ENCODE assay signal across 16 mouse cellular contexts in genomic region chr11:3725331-3726054, GRCm38 (mm10).
DNase-seq lines count a peak whose midpoint lies in the region; ATAC-seq and TF ChIP-seq lines count a peak whose summit lies in the region.
"Had no signal": no experiment of that assay in that cellular context is flagged by ENCODE, and none has a peak within 500 bp of the region (broad histone marks: within the 10 kb centered on the region; RNA-seq: fewer than 3 reads in every experiment).

No protein-coding gene starts in this region.

- intact Hi-C loops in gastrocnemius, adult 2 months (cut with DNase I), result no loop called here

- no peaks in the 10 kb centered on the region for H3K36me3 ChIP-seq in hindbrain, embryonic 12.5 days
- no peaks in the 10 kb centered on the region for H3K36me3 ChIP-seq in hindbrain, embryonic 11.5 days (ENCODE audit: control insufficient read depth, insufficient read depth, low read length)
- H3K36me3 ChIP-seq in forebrain, postnatal 0 days (ENCODE audit: insufficient read depth), result no peaks in the 10 kb centered on the region
- no peaks in the 10 kb centered on the region for H3K36me3 ChIP-seq in midbrain, embryonic 15.5 days (replicated peaks)
- H3K36me3 ChIP-seq: embryonic facial prominence, embryonic 15.5 days had no signal

- TF ChIP-seq CTCF in brain, embryonic 14.5 days (IDR thresholded peaks at IDR 0.05; ENCODE audit: borderline replicate concordance, extremely low read depth, insufficient read depth, insufficient read length), result no peak
- no peak for TF ChIP-seq CTCF in forebrain, postnatal 0 days (IDR thresholded peaks at IDR 0.05; ENCODE audit: low read depth)
- TF ChIP-seq CTCF in gastrocnemius, adult 2 months (IDR thresholded peaks at IDR 0.05), result no peak

- no peak for ATAC-seq in hindbrain, embryonic 12.5 days (ENCODE audit: low FRiP score)
- no peak for ATAC-seq in hindbrain, embryonic 11.5 days (ENCODE audit: low FRiP score)
- ATAC-seq in forebrain, postnatal 0 days, result peak; percentile 79
- ATAC-seq in midbrain, embryonic 15.5 days (replicated peaks), result peak; percentile 70

- H3K4me1 ChIP-seq in hindbrain, embryonic 12.5 days, result no peaks in the 10 kb centered on the region
- no peaks in the 10 kb centered on the region for H3K4me1 ChIP-seq in hindbrain, embryonic 11.5 days (replicated peaks; ENCODE audit: control insufficient read depth, insufficient read depth, low read length)
- H3K4me1 ChIP-seq in forebrain, postnatal 0 days (ENCODE audit: insufficient read depth), result peaks cover 22% of the 10 kb centered on the region
- peaks cover 24% of the 10 kb centered on the region for H3K4me1 ChIP-seq in midbrain, embryonic 15.5 days

- H3K4me3 ChIP-seq in hindbrain, embryonic 12.5 days, result no peak overlapping the region
- H3K4me3 ChIP-seq in hindbrain, embryonic 11.5 days (ENCODE audit: low read depth, low read length), result no peak overlapping the region
- no peak overlapping the region for H3K4me3 ChIP-seq in forebrain, postnatal 0 days (ENCODE audit: low read depth, low read length)
- H3K4me3 ChIP-seq in midbrain, embryonic 15.5 days, result no peak overlapping the region
- no peak overlapping the region for H3K4me3 ChIP-seq in gastrocnemius, adult 2 months
- H3K4me3 ChIP-seq: embryonic facial prominence, embryonic 15.5 days had no signal

- H3K9me3 ChIP-seq in hindbrain, embryonic 12.5 days (replicated peaks), result no peaks in the 10 kb centered on the region
- no peaks in the 10 kb centered on the region for H3K9me3 ChIP-seq in hindbrain, embryonic 11.5 days (ENCODE audit: control insufficient read depth, low read length)
- H3K9me3 ChIP-seq in forebrain, postnatal 0 days (ENCODE audit: low read length), result no peaks in the 10 kb centered on the region
- no peaks in the 10 kb centered on the region for H3K9me3 ChIP-seq in midbrain, embryonic 15.5 days
- H3K9me3 ChIP-seq: embryonic facial prominence, embryonic 15.5 days had no signal

- H3K9ac ChIP-seq in hindbrain, embryonic 12.5 days, result no peak overlapping the region
- no peak overlapping the region for H3K9ac ChIP-seq in hindbrain, embryonic 11.5 days (ENCODE audit: low read depth, low read length)
- H3K9ac ChIP-seq in forebrain, postnatal 0 days, result peak overlapping the region; percentile 28; the same call in 1 of the 2 replicates
- H3K9ac ChIP-seq in midbrain, embryonic 15.5 days, result no peak overlapping the region; the same call in 1 of the 2 replicates
- H3K9ac ChIP-seq: embryonic facial prominence, embryonic 15.5 days had no signal

- H3K27me3 ChIP-seq in hindbrain, embryonic 12.5 days, result no peaks in the 10 kb centered on the region
- no peaks in the 10 kb centered on the region for H3K27me3 ChIP-seq in hindbrain, embryonic 11.5 days (ENCODE audit: control insufficient read depth, insufficient read depth, low read length)
- no peaks in the 10 kb centered on the region for H3K27me3 ChIP-seq in forebrain, postnatal 0 days (ENCODE audit: insufficient read depth, low read length)
- no peaks in the 10 kb centered on the region for H3K27me3 ChIP-seq in midbrain, embryonic 15.5 days (replicated peaks)
- H3K27me3 ChIP-seq: embryonic facial prominence, embryonic 15.5 days had no signal

- 66% methylated on average over 10 of the region's 10 CpGs for WGBS in hindbrain, embryonic 12.5 days
- 75% methylated on average over 10 of the region's 10 CpGs for WGBS in hindbrain, embryonic 11.5 days
- 26% methylated on average over 10 of the region's 10 CpGs for WGBS in forebrain, postnatal 0 days
- WGBS in midbrain, embryonic 15.5 days, result 36% methylated on average over 10 of the region's 10 CpGs

- H3K27ac ChIP-seq in hindbrain, embryonic 12.5 days, result peak overlapping the region; percentile 4; the same call in 1 of the 2 replicates
- H3K27ac ChIP-seq in hindbrain, embryonic 11.5 days (ENCODE audit: low read depth, low read length), result no peak overlapping the region
- H3K27ac ChIP-seq in forebrain, postnatal 0 days (ENCODE audit: low read depth, low read length), result peak overlapping the region; percentile 80
- peak overlapping the region; percentile 74 for H3K27ac ChIP-seq in midbrain, embryonic 15.5 days
- H3K27ac ChIP-seq in gastrocnemius, adult 2 months, result no peak overlapping the region
- H3K27ac ChIP-seq: embryonic facial prominence, embryonic 15.5 days; macrophage had no signal

- no peak for TF ChIP-seq POLR2A in brain, embryonic 14.5 days (IDR thresholded peaks at IDR 0.05; ENCODE audit: borderline replicate concordance, extremely low read depth, insufficient read depth, insufficient read length, poor library complexity, severe bottlenecking)

- H3K4me2 ChIP-seq in hindbrain, embryonic 12.5 days (replicated peaks), result no peak overlapping the region
- no peak overlapping the region for H3K4me2 ChIP-seq in hindbrain, embryonic 11.5 days (replicated peaks; ENCODE audit: low read depth, low read length)
- no peak overlapping the region for H3K4me2 ChIP-seq in forebrain, postnatal 0 days (ENCODE audit: low read depth)
- H3K4me2 ChIP-seq in midbrain, embryonic 15.5 days, result no peak overlapping the region
- H3K4me2 ChIP-seq: embryonic facial prominence, embryonic 15.5 days had no signal

- DNase-seq in hindbrain, embryonic 11.5 days (ENCODE audit: low spot score), result no peak
- peak; percentile 90 for DNase-seq in brain, embryonic 14.5 days (ENCODE audit: low read depth)
- peak; percentile 79 for DNase-seq in forebrain, postnatal 0 days
- DNase-seq in heart, postnatal 4 days, result no peak
- no peak for DNase-seq in kidney, adult 18-20 months
- no peak for DNase-seq in gastrocnemius, adult 2 months
- DNase-seq: B cell, adult 2 months; cerebellum, adult 11 months; kidney, adult 9 months; lung, adult 18-20 months; right cerebral cortex, postnatal 14 days; thymus, postnatal 4 days had no signal

Comparison
In these comparisons a context has a peak if more than half of its experiments do, and no peak if none do; other contexts are left out.
1. H3K27ac ChIP-seq: peak in hindbrain, embryonic 12.5 days (single experiment), forebrain, postnatal 0 days (single experiment) and midbrain, embryonic 15.5 days (single experiment); none in hindbrain, embryonic 11.5 days (single experiment) and gastrocnemius, adult 2 months (single experiment).
2. ATAC-seq: peak in forebrain, postnatal 0 days (single experiment) and midbrain, embryonic 15.5 days (single experiment); none in hindbrain, embryonic 12.5 days (single experiment) and hindbrain, embryonic 11.5 days (single experiment).
3. DNase-seq: peak in brain, embryonic 14.5 days (single experiment) and forebrain, postnatal 0 days (single experiment); none in hindbrain, embryonic 11.5 days (single experiment), heart, postnatal 4 days (single experiment), kidney, adult 18-20 months (single experiment) and gastrocnemius, adult 2 months (single experiment).